Mouse (Mus musculus): ENCODE measurements at regions not wholly inside any gene's neighbourhood (a gene's known extent, or its start where the extent isn't known, plus 50 kb on each side); places are given as distances from the start of the nearest gene placed in this dataset.

- TF ChIP-seq POLR2A (IDR thresholded peaks at IDR 0.05; ENCODE audit: insufficient read depth, low read depth, low read length) (no peak), CTCF (IDR thresholded peaks at IDR 0.05) (no peak)
Measured at GRCm38 (mm10) chr5:97618411-97618810, 161.6 kb upstream of the Gk2 start.

All from heart, adult 2 months (tissue).